Mouse (Mus musculus): ENCODE measurements around the gene Il6ra.

Il6ra gene

DNA sequence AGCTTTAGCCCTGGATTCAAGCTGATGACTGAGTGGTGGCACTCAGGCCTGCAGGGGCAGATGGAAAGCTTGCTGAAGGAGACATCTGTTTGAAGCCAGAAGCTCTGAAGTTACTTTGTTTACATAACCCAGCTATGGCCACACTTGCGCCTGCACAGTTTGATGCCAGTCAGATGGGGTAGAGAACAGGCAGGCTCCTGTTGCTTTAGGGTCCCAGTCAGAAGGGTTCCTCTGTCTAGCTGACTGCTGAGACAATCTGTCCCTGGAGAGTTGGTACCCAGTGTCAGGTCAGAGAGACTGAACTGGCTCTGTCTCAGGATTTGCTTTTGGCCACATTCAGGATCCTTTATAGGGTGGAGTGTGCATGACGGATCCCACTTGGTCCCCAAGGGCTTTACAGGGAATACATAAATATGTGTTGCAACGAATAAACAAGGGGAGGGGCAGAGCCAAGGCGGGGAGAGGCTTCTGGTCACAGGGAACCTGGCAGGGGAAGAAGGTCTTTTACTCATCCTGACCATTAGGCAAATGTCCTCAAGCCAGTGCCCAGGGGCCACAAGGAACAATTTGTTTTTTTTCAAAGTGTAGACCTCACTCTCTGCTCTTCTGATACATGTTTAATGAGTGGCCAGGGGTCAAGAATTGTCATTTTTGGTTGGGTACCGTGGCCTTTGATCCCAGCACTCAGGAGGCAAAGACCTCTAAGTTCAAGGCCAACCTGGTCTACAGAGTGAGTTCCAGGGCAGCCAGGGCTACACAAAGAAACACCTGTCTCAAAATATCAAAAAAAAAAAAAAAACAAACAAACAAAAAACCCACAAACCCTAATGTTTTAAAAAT lies 3.1 kb downstream of the Il6ra start:
- DNase-seq (ENCODE audit: low read depth, low spot score), result no peak

DNA sequence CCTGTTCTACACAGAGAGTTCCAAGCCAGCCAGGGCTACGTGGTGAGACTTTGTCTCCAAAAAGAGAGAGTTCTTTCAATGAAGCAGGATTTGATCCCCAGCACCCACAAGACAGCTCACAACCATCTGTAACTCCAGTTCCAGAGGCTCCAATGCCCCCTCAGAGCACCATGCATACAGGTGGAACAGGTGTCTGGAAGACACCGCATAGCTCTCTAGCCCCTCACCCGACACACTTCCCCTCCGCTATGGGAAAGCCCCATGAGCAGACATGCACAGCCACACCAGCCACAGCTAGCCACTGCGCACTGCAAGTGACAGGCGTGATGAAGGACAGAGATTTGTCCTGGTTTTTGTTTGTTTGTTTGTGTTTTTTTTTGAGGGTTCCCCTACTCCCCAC lies 4.2 kb downstream of the Il6ra start:
- no peak for DNase-seq (ENCODE audit: low read depth, low spot score)

DNA sequence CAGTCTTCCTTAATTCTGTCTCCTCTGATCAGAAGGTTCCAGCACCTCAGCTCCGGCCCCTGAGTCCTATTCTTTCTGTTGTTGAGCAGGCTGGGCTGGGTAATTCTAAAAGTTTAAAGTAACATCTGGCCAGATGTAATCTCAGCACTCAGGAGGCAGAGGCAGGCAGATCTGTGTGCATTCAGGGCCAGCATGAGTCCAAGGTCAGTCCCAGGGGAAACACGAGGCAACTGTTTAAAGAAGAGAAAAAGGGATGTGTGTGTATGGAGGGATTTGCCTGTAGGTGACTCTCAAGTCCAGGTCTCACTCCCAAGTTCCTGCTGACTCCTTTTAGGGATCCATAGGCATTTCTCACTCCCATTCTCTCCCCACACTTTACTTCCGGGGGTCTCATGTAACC lies 5.2 kb downstream of the Il6ra start:
- no peak for DNase-seq (ENCODE audit: low read depth, low spot score)

DNA sequence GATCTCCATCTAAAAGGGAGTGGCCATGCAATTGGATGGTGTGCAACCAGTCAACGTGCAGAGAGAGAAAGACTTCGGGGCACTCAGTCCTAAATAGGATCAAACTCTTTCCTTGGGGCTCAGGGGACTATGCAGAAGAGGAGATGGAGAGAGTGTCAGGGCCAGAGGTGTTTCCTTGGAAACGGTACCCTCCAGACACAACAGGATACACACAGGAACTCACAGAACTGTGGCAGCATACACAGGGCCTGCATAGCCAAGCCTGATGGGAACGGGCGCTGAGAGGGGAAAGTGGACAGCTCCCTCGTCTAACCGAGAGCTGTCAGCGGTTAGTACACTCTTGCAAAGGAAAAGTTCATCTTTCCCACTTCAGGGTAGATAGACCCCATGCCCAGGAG lies 13.5 kb downstream of the Il6ra start:
- DNase-seq (ENCODE audit: low read depth, low spot score), result no peak

DNA sequence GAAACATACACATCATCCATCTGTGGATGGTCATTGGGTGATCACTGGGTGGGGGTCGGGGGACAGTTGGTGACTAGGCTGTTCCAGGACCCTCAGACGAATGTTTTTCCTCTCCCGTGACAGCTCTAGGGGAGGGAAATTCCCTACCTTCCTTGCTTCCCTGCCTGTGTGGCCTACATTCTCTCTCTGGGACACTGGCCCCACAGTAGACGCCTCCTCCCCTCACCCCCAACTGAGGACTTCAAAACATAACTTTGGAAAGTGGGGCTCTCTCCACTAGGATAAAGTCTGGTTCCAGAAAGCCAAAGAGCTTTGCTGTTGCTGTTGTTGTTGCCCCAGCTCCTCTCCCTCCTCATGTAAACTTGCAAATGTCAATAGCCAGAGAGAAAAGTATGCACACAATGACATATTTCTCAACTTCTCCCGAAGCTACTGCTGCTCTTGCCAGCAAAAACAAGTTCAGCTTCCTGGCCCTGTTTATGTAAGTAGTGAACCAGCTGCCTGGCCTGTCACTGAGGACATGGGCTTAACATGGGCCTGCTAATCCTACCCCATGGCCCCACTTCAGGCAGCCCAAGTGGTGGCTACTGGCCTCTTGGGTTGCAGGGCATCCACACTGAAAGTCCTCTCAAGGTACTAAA lies 14.0 kb downstream of the Il6ra start:
- no peak for DNase-seq (ENCODE audit: low read depth, low spot score)

DNA sequence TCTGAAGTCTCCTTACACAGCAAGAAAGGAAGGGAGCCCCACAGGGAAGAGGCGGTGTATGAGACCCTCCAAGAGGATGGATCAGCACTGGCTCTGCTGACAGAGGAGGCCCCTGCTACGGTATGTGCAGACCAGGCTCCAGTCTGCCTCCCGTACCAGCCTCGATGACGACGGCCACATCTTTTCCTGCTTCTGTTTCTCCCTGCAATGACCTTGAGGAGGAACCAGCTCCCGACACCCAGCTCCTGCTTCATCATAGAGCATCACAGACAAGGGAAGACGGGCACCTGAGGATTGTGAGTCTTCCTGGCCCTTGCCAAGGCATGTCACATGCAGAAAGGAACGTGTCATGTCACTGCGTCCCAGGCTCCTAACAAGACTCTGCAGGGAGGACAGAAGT lies 15.0 kb downstream of the Il6ra start:
- no peak for DNase-seq (ENCODE audit: low read depth, low spot score)

DNA sequence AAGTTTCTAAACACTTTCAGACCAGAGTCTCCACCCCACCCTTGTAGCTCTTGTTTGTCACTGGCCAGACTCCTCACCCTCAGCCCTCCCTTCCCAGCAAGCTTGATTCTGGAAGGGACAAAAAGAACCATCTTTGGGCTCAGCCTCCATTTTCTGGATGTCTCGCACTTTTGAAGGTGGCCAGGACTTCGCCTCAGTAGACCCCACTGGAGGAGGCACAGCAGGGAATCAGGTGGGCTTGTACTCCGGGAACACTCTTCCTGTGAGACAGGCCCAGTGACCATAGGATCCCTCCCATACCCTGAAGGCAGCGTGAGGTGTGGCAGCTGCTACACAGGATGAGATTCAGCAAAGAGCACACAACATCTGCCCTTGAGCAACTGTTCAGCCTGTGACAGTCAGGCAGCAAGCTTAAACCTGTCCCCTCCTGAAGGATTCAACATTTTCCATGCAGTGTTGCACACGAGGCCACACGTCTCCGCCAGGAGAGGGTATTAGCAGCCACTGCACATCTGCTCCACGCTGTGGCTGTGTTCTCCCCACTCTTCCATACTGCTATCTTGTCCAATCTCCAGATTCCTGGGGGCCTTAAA lies 15.7 kb downstream of the Il6ra start:
- DNase-seq (ENCODE audit: low read depth, low spot score), result no peak

DNA sequence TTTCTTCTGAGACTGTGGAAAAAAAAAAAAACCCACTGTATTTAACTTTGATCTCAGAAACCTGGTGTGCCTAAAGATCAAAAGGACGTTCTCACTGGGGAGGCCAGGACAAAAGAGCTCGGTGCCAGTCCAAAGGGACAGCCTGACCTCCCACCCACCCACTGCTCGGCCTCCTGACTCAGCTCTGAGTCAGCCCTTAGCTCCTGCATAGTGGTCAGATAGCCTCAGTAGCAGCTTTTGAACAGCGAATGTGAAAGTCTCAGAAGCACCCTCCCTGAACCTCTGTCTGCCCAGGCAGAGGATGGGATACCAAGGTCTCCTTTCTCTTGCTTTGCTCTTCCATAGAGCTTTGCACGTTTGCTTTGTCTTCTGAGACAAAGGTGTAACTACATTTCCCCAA lies 16.4 kb downstream of the Il6ra start:
- DNase-seq (ENCODE audit: low read depth, low spot score), result no peak

DNA sequence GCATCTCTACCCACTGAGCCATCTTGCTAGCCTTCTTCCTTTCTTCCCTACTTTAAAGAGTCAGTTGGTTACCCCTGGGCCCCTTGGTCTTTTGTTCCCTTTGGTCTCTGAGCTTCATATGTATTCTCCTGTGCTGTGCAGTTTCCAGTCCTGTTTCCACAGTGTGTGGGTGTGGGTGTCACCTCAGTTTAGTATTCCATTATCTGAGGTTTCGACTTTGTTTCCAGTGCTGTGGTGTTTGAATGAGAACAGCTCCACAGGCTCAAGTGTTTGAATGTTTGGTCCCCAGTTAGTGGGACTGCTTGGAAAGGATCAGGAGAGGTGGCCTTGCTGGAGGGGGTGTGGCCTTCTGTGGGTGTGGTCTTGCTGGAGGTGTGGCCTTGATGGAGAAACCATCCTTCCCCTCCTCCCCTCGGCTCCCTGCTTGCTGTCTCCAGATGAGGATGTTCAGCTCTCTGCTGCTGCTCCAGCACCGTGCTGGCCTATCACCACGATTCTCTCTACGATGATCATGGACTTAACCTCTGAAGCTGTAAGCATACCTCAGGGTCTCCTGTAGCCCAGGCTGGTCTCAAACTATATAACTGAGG lies 20.4 kb downstream of the Il6ra start:
- no peak for DNase-seq (ENCODE audit: low read depth, low spot score)

DNA sequence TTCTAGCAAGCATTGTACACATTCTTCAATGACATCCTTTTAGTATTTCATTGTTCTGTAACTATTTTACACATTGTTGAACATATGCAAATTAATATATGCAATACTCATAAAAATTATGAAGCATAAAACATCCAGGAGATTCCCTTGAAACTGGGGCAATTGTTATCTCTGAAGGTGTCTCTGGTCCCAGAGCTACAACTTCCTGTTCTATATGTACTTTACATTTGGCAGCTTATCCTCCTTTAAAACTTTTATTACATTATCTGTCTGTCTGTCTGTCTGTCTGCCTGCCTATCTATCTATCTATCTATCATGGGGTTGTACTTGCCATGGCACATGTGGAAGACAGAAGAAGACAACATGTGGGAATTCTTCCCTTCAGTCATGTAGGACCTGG lies 21.3 kb downstream of the Il6ra start:
- DNase-seq (ENCODE audit: low read depth, low spot score), result no peak

DNA sequence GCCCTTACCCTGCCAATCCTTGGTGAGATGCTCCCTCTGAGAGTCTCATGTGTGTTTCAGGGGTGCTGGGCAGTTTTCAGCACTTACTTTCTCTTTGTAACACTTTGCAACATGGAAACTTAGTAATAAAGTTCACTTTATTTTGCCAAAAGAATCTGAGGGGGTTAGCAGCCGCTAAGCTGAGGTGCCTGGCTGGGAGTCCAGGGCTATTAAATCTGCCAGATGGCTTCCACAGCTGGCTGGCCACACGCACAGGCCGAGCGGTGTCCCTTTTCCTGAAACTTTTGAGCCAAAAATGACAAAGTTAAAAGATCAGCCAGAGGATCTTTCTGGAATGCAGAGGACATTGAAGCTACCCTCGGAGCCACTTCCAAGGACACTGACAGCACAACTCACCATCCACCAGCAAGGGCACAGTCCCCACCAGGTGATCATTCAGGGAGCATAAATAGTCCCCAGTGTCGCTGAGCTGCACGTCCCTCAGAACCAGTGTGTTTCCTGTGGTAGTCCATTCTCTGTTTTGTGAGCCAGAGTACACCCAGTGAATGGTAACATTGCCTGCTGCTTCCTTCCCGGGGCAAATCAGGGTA lies 23.1 kb downstream of the Il6ra start:
- DNase-seq (ENCODE audit: low read depth, low spot score), result no peak

DNA sequence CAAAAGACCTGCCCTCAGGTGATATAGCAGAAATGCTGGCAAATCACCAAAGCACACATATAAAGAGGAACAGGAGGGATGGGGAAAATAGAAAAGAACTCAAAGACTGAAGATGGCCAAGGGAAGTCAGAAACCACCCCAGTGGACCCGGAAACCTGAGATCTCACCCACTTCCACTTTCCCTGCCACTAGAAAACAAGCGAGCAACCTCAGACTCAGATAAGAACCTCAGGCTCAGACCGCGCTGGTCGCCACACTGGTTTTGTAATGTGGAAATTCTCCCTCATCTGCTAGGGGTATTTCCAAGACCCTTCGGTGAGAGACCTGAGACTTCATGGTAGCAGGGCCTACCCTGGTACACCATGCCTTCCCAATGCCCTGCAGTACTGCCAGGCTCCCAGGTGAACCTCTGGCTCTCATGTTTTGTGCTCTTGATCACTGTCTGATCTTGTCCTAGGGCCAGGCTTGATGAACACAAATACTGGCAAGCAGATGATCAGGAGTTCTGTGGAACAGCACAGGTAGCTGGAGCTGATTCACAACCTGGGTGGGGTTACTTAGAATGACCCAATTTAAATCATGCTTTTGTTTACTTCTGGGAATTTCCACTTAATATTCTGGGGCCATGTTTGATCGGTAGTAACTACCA lies 25.3 kb downstream of the Il6ra start:
- DNase-seq (ENCODE audit: low read depth, low spot score), result no peak

DNA sequence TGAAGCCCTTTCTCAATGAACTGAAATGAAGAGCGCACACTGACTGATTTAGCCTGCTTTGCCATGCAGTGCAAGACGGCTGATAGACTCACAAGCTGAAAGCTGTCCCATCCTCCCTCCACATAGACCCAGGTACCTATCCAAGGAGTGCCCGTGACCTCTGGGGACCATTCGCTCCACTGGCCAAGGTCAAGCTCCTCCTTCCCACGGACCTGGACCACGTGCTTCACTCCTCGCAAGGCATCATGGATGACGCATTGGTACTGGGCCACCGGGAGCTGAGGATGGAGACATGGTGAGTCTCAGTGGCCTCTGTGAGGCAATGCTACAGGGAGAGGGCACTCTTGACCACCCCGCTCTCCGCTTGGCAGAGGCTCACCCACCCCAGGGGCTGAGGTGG lies 27.2 kb downstream of the Il6ra start:
- no peak for DNase-seq (ENCODE audit: low read depth, low spot score)

DNA sequence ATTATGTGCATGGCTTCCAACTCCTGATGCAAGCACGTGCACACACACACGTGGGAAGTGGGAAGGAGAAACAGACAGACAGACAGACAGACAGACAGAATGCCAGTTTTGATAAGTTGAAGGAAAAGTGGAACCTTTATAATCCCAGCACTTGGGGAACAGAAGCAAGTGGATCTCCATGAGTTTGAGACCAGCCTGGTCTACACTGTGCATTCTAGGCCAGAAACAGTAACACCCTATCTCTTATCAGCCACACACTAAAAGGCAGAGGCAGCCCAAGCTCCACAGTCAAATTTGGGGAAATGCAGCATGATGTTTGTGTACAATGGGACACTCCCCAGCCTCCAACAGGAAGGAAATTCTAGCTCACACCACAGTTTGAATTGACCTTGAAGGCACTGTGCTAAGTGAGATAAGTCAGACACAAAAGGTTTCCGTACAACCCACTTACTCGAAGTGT lies 29.4 kb downstream of the Il6ra start:
- no peak for DNase-seq (ENCODE audit: low read depth, low spot score)

DNA sequence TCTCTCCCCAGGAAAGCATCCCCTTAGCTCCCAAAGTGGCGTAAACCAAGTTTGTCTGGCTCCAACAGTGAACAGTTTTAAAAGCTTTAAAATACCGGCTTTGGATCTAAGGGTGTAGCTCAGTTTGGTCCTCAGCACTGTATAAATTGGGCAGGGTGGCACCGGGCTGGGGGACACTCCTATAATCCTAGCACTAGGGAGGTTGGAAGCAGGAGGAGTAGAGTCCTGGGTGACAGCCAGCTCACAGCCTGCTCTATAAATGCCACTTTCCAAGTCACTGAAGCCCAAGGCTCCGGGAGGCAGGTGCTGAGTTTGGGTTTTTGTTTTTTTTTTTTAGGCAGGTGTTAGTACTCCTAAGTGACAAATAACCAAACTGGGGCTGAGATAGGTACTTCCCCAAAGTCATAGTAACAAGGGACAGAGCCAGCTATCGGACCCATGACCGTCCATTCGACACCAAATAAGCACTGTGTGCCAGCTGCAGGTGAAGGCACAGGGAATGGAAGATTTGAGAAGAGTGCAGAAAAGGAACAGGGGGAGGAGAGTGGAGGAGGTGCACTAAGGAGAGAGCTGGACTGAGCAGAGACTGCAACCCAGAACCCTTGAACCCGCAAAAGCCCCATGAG lies 30.3 kb downstream of the Il6ra start:
- no peak for DNase-seq (ENCODE audit: low read depth, low spot score)

DNA sequence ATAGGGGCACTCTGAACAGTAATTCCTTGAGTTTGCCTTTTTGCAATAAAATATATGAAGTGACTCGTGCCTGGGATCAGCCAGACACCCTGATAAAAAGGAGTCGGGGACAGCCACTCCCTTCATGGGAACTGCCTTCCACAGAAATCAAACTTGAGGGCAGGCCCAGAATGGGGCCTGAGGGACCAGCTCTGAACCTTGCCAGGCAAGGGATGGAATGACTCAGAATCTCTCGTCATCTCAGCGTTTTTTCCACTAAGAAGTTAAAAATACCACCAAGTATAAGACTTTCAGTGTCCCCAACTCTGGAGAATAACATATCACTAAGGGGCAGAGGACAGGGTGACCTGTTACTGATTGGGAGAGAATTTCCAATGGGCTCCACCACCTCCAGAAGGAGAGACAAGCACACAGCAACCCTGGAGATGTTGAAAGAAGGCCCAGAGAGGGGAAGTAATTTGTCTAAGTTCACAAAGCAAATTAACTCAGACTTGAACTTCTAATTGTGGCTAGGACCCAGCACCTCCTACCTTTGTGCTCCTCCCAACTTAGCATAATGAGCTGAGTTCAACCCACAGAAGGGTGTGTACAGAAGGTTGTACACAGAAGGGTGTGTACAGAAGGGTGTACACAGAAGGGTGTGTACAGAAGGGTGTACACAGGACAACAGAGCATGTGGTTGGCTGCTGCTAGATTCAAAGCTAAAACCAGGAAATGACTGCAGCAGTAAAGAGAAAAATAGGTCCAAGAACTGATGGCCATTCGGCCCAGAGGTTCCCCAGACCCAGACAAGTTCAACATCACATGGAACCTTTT lies 32.8 kb downstream of the Il6ra start:
- DNase-seq (ENCODE audit: low read depth, low spot score), result peak; percentile 67

DNA sequence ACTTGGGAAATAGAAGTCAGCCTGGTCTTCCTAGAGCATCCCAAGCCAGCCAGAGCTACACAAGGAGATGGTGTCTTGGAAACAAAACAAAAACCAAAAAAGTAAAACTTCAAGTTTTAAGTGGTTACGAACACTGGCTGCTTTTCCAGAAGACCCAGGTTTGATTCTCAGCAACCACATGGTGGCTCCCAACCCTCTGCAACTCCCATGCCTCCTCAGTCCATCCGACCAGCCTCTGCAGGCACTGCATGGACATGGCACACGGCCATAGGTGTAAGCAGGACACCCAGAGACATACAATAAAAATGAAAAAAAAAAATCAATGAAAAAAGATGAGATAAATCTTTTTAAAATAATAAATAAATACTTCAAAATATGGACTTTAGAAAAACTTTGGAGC lies 33.7 kb downstream of the Il6ra start:
- DNase-seq (ENCODE audit: low read depth, low spot score), result no peak

DNA sequence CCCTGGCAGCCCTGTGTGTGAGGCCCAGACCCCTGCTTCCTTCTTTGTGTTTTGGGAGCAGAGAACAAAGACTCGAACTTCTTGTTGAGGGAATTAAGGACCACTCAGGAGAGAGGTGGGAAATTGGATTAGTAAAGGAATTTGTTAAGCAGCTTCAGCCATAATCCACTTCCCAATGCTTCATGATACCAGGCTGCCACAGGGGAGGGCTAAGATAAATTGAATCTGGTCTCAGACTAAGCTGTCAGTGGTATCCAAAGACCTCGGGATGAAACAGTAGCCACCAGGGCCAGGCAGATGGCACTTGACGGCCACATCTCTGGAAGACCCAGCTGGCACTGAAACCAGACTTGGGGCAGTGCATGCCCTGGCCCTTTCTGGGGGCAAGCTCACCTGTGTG lies 34.5 kb downstream of the Il6ra start:
- DNase-seq (ENCODE audit: low read depth, low spot score), result no peak

DNA sequence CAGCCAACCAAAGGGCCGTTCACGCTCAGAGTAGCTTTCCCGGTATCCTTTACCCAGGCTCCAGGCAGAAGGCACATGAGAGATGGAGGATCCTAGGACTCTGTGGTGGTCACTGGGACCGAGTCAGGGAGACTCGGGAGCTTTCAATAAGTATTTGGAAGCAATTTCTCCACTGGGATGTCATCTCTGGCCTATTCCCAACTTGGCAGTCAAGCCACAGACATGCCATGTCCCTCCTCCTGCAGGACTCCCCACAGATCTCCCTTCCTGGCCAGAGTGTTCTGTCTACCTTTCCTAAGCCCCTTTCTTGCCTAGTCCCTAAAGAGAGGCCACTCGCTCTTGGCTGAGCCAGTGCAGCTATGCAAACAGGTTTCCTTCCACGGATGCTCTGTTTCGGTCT lies 35.9 kb downstream of the Il6ra start:
- no peak for DNase-seq (ENCODE audit: low read depth, low spot score)

DNA sequence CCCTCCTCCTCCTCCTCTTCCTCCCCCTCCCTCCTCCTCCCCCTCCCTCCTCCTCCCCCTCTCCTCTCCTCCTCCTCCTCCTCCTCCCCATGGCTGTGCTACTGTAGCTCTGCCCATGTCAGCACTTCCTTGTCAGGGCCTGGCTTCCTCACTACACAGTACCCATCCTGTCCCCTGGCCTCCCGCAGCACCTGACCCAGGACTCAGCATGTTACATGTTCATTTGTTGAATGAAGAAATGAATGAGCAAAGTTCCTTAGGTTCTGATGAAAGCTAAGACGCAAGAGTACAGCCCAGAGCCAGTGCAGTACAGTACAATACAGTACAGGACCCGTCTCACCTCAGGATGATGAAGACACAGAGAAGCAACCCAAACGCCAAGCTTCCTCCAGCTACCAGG lies 36.5 kb downstream of the Il6ra start:
- DNase-seq (ENCODE audit: low read depth, low spot score), result no peak

All from c-Kit-negative CD71-positive TER-119-positive erythroid progenitor cells, embryonic 14.5 days (primary cell).